Mouse (Mus musculus) brain, embryonic 18.5 days (tissue): Measurements from ENCODE around the gene Myo5a.

Experiments
- DNase-seq: peaks from one replicate; pipeline ENCODE4 v3.0.0-alpha.2; 2012; ENCODE audit warnings: low read depth, low spot score

Gene Myo5a

DNA sequence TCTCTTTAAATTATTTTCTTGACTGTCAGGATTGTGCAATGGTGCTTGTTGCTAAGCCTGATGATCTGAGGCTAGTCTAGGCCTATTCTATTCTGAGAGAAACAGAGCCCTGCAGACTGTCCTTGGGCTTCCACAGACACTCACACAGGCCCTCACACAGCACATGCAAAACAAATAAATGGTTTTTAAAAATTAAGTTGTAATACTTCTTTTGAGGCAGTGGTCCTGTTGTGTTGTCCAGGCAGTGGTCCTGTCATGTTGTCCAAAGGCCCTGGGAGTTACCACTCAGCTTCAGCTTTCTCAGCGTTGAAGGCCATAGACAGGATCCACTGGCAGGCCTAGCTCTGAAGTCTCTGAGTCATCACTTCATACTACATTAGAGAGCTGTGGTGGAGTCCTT is 130.7 kb downstream of the Myo5a start:
- DNase-seq, result no peak

GRCm38 (mm10) chr9:75202036-75202435 is 131.2 kb downstream of the Myo5a start:
- no peak for DNase-seq

- DNase-seq, result no peak
These were observed 138.4 kb downstream of the Myo5a start for GRCm38 (mm10) chr9:75209246-75209645.

DNA sequence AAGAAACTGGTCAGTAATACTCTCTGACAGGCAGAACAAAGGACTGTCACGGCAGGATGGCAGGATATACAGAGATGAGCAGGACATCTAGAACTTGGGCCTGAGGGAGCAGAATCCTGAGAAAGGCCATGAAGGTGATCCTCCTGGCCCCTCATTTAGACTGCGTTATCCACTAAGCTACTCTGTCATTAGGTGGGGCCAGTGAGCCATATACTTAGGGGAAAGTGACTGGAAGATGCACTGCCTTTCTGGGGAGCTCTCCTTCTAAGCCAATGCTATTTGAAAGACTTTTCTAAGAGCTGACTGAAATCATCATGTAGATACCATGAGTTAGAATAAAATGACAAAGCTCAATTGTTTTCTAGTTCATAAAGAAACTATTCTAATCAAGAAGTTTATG is 139.5 kb downstream of the Myo5a start:
- no peak for DNase-seq

GRCm38 (mm10) chr9:75214743-75215413 is 144.1 kb downstream of the Myo5a start:
- DNase-seq, result no peak

DNA sequence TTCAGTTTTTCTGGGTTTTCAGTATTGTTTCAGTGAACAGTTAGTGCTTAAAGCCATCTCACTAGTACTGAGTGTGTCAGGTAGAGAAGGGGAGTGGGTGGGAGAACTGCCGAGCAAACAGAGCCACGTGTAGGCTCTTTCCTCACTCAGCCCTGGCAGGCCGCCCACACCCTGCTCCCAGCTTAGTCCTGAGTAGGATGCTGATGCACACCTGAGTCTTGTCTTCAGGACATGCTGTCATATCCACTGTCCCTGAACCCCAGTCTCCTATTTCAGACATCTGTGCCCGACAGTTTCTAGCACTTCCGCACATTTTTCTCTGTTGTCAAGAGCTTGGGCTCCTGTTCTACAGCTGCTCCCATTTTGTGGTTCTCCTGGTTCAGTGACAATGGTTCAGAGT is 149.1 kb downstream of the Myo5a start:
- no peak for DNase-seq

GRCm38 (mm10) chr9:75221420-75222287 is 150.8 kb downstream of the Myo5a start:
- no peak for DNase-seq

DNA sequence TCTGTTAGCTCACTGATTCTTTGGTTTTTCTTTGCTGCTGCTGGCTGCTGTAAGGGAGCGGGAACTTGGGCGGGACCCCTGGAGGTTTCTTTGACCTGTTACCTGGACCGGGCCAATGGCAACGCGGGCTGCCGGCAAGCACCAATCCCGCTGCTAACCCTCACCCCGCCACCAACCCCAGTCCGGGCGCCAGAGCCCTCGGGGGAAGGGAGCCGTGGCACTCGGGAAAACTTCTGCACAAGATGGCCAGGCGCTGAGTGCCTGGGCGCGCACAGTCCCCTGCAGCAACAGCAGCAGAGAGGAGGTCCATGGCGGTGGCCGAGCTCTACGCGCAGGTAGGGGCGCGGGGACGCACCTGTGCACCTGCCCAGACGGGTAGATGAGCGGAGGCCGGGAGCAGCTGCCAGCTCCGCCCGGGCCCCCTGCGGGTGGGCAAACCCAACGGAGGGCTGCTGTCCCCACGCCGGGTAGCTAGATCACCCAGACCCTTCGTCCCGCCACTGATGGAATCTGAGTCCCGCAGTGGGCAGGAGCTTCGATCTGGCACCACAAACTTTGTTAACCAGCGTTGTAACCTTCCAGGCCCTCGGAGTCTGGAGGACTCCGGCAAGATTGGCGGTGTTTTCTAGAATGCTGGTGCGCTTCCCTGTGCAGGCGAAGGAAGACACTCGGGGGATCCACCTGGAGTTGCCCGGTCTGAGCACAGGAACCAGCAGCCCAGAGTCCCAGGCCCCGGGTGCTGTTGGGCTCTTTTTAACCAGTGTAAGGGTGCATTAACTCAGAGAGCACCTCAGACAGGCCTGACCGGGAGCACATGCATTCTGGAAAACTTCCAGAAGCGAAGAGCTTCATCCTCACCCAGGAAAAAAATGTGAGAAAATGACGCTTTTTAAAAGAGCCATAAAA is 161.3 kb downstream of the Myo5a start, which contains the start of gene Myo5c:
TSS of gene Myo5c (plus strand) at position 180 of the 906 bp plus-strand sequence.
- no peak for DNase-seq

DNA sequence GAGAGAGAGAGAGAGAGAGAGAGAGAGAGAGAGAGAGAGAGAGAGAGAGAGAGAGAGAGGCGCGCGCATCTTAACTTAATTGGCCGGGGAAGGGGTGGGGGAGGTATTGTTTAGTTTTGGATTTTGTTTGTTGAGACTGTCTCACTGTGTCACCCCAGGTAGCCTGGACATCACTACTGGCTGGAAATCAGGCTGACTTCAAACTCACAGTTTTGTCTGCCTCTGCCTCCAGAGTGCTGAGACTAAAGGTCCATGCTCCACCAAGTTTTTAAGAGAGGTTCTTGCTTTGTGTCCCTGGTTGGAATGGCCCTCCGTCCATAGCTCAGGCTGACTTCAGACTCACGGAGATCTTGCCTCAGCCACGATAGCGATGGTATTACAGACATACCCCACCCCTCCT is 162.0 kb downstream of the Myo5a start:
- DNase-seq, result no peak

GRCm38 (mm10) chr9:75234271-75234741 is 163.5 kb downstream of the Myo5a start:
- DNase-seq, result no peak

DNA sequence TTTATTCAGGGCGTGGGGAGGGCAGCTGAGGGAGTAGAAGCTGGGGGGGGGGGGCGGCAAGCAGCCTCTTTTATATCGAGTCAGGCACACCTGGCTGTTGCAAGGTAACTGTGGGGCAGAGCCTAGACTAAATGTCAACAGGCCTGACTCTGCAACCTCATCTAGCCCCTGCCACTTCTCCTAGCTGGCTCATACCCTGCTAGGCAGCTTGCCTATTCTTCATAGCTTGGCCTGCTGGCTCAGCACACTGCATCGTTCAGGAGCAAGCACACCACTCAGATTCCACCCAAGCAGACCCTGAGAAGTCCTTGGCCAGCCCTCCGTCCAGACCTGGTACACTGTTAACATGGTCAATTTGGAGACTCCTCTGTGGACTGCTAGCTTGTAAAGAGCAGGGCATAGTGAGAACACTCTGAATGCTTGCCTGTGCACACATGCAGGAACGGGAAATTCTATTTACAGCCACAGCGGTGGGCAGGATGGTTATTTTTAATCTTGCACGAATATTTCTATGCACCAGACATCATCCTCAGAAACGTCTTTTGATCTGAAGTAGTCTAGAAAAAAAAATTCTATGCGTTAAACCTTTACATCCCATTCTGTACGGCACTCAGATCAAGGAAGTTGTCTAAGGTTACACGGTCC is 164.3 kb downstream of the Myo5a start:
- DNase-seq, result no peak

- no peak for DNase-seq
These were observed 164.9 kb downstream of the Myo5a start for GRCm38 (mm10) chr9:75235696-75236095.

GRCm38 (mm10) chr9:75236416-75237308 is 165.8 kb downstream of the Myo5a start:
- no peak for DNase-seq

- DNase-seq, result no peak
These were observed 167.4 kb downstream of the Myo5a start for GRCm38 (mm10) chr9:75238179-75238578.

- no peak for DNase-seq
These were observed 172.2 kb downstream of the Myo5a start for GRCm38 (mm10) chr9:75243052-75243451.

DNA sequence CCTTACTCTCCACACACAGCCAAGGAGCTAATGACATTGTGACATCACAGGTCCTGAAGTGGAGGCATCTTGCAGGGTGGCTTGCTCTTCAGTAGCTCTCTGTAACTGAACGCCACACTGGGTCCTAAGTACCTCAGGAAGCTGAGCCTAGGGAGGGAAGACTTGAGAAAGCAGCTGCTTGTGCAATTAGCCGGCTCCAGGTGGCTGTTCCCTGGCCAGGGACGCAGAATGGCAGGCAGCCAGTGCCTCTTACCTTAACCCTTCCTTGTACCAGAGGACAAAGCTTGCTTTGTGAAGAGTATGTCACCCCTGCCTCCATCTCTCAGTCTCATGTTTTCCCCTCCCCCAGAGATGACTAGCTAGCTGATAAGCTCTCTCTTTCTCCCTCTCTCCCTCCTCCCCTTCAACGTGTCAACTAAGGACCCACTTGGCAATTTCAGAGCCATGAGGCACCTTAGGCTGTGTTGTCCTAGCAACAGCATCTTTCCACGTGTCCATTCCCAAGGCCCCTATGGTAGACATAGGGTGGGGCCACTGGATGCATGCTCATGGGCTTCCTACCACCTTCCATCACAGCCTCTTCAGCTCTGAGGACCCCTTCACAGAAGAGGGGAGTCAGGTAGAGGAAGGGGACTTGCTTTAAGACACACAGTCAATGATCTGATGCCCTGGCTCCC is 173.1 kb downstream of the Myo5a start:
- DNase-seq, result no peak

DNA sequence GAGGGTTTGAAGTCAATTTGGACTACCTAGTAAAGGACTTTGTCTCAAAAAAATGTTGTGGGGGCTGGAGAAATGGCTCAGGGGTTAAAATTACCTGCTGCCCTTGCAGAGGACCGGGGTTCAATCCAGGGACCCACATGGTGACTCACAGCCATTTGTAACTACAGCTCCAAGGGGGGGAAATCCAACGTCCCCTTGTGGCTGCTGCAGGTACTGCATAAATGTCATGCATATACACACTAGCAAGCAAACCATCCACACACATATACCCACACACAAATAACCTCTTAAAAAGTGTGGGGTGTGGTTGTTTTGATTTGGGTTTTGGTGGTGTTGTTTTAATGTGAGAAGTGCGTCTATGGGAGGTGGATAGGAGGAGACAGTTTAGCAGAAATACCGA is 173.7 kb downstream of the Myo5a start:
- no peak for DNase-seq

DNA sequence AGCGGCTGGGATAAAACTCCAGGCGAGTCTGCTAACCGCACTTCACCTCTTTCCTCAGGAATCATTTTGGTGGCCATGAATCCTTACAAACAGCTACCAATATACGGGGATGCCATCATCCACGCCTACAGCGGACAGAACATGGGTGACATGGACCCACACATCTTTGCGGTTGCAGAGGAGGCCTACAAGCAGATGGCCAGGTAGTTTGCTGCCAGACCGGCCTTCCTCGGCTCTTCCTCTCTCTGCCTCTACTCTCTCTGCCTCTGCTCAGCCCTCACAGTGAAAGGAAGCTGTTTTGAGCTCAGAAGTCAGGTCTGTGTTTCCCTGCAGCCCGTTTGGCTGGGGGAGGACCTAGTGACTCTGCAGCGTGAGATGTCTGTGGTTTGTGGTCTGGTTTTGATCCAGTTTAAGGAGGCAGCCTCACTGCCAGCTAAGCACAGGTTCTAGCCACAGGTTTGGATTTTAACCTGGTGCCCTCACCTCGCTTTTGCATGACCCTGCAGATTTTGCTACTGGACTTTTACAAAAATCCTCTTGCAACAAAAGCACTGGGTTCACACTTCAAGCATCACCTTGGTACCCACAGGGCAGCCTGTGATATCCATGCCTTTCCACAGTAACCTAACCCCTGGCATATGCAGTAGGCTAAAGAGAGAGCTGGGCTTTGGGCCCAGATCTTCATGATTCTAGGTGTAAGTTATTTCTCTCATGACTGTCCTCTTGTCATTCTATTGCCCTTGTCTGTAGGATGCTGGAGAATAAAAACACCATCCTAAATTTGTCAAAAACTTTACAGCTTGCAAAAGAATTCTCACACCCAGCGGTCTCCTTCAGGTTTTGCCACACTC is 175.5 kb downstream of the Myo5a start:
- DNase-seq, result no peak

- no peak for DNase-seq
These were observed 177.1 kb downstream of the Myo5a start for GRCm38 (mm10) chr9:75247870-75248269.
